Mouse (Mus musculus): ENCODE results near the gene Ppp1r9a. TPM values are rescaled to one million over a fixed set of nuclear protein-coding genes. Genes with fewer than 3 reads are reported as not detected.
"Not testable (repeated sequence)": the region's sequence is repeated elsewhere in the genome, so short reads cannot be mapped to it uniquely, and the experiment has no call there.

Ppp1r9a gene
- polyA plus RNA-seq, 1 experiment: 0.13 TPM

DNA sequence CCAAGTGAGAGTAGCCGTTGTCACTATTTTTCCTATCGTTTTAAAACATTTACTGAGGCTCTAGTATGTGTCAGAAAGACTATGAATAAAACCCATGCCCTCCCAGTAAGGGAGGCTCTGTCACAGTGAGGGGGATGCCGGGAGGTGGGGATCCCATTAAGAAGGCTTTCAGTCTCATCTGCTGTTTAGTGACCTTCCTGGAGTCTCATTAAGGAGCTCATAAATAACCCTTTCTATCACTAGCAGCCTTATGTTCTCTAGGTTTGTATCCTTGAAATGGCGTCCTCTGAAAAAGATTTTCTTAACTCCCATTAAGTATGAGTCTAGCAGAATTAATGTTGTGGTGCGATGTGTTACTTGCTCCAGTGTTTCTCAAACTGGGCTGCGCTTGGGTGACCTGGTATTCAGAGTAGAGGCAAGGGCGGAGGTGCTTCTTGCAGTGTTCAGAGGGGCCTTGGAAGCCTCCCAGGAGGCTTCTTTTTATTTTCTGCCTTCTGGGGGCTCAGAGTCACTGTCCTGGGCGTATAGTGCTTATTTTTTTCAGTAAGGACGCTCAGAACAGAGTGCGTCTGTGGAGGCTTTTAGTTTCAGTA is 7.4 kb downstream of the Ppp1r9a start:
- no peaks in the 10 kb centered on the region for H3K27me3 ChIP-seq (ENCODE audit: control insufficient read depth, insufficient read depth, insufficient read length)
- H3K4me2 ChIP-seq (ENCODE audit: low read depth): no peak overlapping the region
- TF ChIP-seq TCF3 (IDR thresholded peaks at IDR 0.05; ENCODE audit: insufficient read length, low read depth) (no peak), CEBPB (IDR thresholded peaks at IDR 0.05; ENCODE audit: insufficient read depth, poor library complexity, severe bottlenecking) (no peak), POLR2A (IDR thresholded peaks at IDR 0.05; ENCODE audit: insufficient read length, low read depth) (no peak), USF1 (IDR thresholded peaks at IDR 0.05; ENCODE audit: low read depth) (no peak), E2F4 (IDR thresholded peaks at IDR 0.05; ENCODE audit: insufficient read depth) (no peak), REST (IDR thresholded peaks at IDR 0.05; ENCODE audit: insufficient read depth, insufficient read length) (no peak), SRF (IDR thresholded peaks at IDR 0.05; ENCODE audit: control insufficient read depth, insufficient read length, low read depth) (no peak)
- H3K36me3 ChIP-seq (ENCODE audit: control insufficient read depth, insufficient read depth): no peaks in the 10 kb centered on the region
- no peaks in the 10 kb centered on the region for H3K79me2 ChIP-seq (ENCODE audit: control insufficient read depth, insufficient read depth)
- H3K4me3 ChIP-seq: no peak overlapping the region
- no peak overlapping the region for H3ac ChIP-seq (ENCODE audit: control insufficient read depth, insufficient read length)

DNA sequence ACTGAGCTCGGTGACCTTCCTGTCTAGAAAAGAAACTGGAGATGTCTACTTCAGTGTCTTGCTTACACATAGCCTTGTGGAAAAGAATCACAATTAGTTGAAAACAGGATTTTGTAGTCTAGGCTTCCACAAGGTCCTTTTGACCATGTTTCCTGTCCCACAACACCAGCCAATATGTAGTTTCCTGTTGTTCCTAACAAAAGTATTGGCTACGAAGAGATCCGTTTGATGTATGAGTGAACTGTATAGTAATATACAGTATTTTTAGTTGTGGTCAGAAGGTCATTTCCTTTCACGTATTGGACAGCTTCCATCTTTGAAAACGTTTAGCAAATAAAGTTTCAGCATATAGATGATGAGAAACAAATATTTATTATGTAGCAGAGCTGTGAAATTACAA is 15.8 kb downstream of the Ppp1r9a start:
- H3K4me2 ChIP-seq (ENCODE audit: low read depth): no peak overlapping the region
- H3K27me3 ChIP-seq (ENCODE audit: control insufficient read depth, insufficient read depth, insufficient read length): no peaks in the 10 kb centered on the region
- H3ac ChIP-seq (ENCODE audit: control insufficient read depth, insufficient read length): no peak overlapping the region
- no peaks in the 10 kb centered on the region for H3K36me3 ChIP-seq (ENCODE audit: control insufficient read depth, insufficient read depth)
- no peak overlapping the region for H3K4me3 ChIP-seq
- no peak for TF ChIP-seq TCF3 (IDR thresholded peaks at IDR 0.05; ENCODE audit: insufficient read length, low read depth)
- no peak for TF ChIP-seq MAX (IDR thresholded peaks at IDR 0.05; ENCODE audit: low read depth)
- TF ChIP-seq REST (IDR thresholded peaks at IDR 0.05; ENCODE audit: insufficient read depth, insufficient read length): no peak
- no peak for TF ChIP-seq POLR2AphosphoS2 (IDR thresholded peaks at IDR 0.05; ENCODE audit: insufficient read length, low read depth)
- TF ChIP-seq TCF12 (IDR thresholded peaks at IDR 0.05; ENCODE audit: insufficient read depth, poor library complexity, severe bottlenecking): no peak
- no peak for TF ChIP-seq MYOD1 (IDR thresholded peaks at IDR 0.05; ENCODE audit: control insufficient read depth in 1 of 3, insufficient read length in 2 of 3, low read depth in 2 of 3)
- no peak for TF ChIP-seq MYOG (IDR thresholded peaks at IDR 0.05; ENCODE audit: control insufficient read depth in 1 of 3, insufficient read depth in 1 of 3, insufficient read length in 2 of 3, low read depth in 2 of 3)
- TF ChIP-seq CEBPB (IDR thresholded peaks at IDR 0.05; ENCODE audit: insufficient read depth, poor library complexity, severe bottlenecking): no peak
- no peak for TF ChIP-seq USF1 (IDR thresholded peaks at IDR 0.05; ENCODE audit: low read depth)
- TF ChIP-seq E2F4 (IDR thresholded peaks at IDR 0.05; ENCODE audit: insufficient read depth): no peak
- TF ChIP-seq POLR2A (IDR thresholded peaks at IDR 0.05; ENCODE audit: insufficient read length, low read depth): no peak
- TF ChIP-seq SRF (IDR thresholded peaks at IDR 0.05; ENCODE audit: control insufficient read depth, insufficient read length, low read depth): no peak
- H3K79me2 ChIP-seq (ENCODE audit: control insufficient read depth, insufficient read depth): no peaks in the 10 kb centered on the region

DNA sequence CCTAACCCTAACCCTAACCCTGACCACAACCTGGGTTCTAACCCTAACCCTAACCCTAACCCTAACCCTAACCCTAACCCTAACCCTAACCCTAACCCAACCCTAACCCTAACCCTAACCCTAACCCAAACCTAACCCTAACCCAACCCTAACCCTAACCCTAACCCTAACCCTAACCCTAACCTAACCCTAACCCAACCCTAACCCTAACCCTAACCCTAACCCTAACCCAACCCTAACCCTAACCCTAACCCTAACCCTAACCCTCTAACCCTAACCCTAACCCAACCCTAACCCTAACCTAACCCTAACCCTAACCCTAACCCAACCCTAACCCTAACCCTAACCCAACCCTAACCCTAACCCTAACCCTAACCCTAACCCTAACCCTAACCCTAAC is 21.1 kb downstream of the Ppp1r9a start:
- not testable (repeated sequence) for H3K27me3 ChIP-seq (ENCODE audit: control insufficient read depth, insufficient read depth, insufficient read length); H3K79me2 ChIP-seq (ENCODE audit: control insufficient read depth, insufficient read depth); H3K36me3 ChIP-seq (ENCODE audit: control insufficient read depth, insufficient read depth); H3K4me3 ChIP-seq; H3K4me2 ChIP-seq (ENCODE audit: low read depth); H3ac ChIP-seq (ENCODE audit: control insufficient read depth, insufficient read length)

DNA sequence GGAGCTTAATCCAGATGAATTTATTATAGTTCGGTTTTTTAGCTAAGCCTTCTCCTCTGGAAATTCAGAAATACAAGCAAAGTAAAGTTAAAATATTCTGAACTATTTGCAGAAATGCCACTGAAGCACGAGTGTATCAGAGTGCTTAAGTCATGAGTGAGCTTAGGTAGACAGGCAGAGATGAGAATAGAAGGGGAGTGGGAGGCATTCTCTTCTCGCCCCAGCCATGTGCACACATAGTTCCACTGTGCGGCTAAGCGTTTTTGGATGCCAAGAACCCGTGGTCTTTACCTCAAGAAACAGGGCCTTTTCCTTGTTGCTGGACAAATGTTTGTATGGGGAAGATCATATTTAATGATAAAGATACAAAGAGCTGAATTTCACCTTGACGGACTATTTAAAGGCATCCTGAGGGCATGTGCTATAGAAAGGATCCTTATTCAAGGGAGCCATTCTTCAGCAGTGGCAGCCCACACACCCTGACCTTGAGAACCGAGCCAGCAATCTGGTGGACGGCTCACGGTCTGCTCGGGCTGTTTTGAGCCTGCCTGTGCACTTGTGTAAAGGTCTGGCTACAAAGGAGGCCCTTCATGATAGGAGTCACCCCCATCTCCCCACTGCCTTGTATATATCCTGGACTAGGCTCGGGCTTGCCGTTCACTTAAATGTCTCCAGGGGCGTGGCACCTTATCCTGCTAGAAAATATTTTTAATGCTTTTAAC is 23.4 kb downstream of the Ppp1r9a start:
- Histone ChIP-seq H3K27me3 (ENCODE audit: control insufficient read depth, insufficient read depth, insufficient read length) (no peaks in the 10 kb centered on the region), H3K79me2 (ENCODE audit: control insufficient read depth, insufficient read depth) (no peaks in the 10 kb centered on the region), H3ac (ENCODE audit: control insufficient read depth, insufficient read length) (no peak overlapping the region), H3K36me3 (ENCODE audit: control insufficient read depth, insufficient read depth) (no peaks in the 10 kb centered on the region), H3K4me2 (ENCODE audit: low read depth) (no peak overlapping the region), H3K4me3 (no peak overlapping the region)
- no peak for TF ChIP-seq MYOG (IDR thresholded peaks at IDR 0.05; ENCODE audit: control insufficient read depth in 1 of 3, insufficient read depth in 1 of 3, insufficient read length in 2 of 3, low read depth in 2 of 3)
- no peak for TF ChIP-seq E2F4 (IDR thresholded peaks at IDR 0.05; ENCODE audit: insufficient read depth)
- TF ChIP-seq REST (IDR thresholded peaks at IDR 0.05; ENCODE audit: insufficient read depth, insufficient read length): no peak
- no peak for TF ChIP-seq CEBPB (IDR thresholded peaks at IDR 0.05; ENCODE audit: insufficient read depth, poor library complexity, severe bottlenecking)
- TF ChIP-seq TCF3 (IDR thresholded peaks at IDR 0.05; ENCODE audit: insufficient read length, low read depth): no peak
- TF ChIP-seq TCF12 (IDR thresholded peaks at IDR 0.05; ENCODE audit: insufficient read depth, poor library complexity, severe bottlenecking): no peak
- TF ChIP-seq POLR2AphosphoS2 (IDR thresholded peaks at IDR 0.05; ENCODE audit: insufficient read length, low read depth): no peak
- TF ChIP-seq USF1 (IDR thresholded peaks at IDR 0.05; ENCODE audit: low read depth): no peak
- TF ChIP-seq MYOD1 (IDR thresholded peaks at IDR 0.05; ENCODE audit: control insufficient read depth in 1 of 3, insufficient read length in 2 of 3, low read depth in 2 of 3): no peak
- no peak for TF ChIP-seq POLR2A (IDR thresholded peaks at IDR 0.05; ENCODE audit: insufficient read length, low read depth)
- TF ChIP-seq MAX (IDR thresholded peaks at IDR 0.05; ENCODE audit: low read depth): no peak
- no peak for TF ChIP-seq SRF (IDR thresholded peaks at IDR 0.05; ENCODE audit: control insufficient read depth, insufficient read length, low read depth)

DNA sequence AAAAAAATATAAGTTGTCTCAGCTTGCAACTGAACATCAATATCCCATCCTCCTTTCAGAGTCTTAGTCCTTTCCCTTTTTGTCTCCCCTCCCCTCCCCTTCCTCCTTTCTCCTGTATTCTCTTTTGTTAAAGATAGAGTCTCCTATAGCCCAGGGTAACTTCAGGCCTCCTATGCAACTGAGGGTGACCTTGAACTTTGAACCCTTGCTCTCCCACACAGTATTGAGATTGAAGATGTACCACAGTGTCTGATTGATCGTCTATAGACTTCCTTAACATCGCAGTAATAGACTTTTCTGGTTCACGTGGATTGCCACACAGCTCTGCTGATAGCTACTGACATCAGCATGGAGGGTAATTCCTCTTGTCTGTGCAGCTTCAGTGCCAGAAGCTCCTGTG is 27.6 kb downstream of the Ppp1r9a start:
- no peaks in the 10 kb centered on the region for H3K36me3 ChIP-seq (ENCODE audit: control insufficient read depth, insufficient read depth)
- no peaks in the 10 kb centered on the region for H3K27me3 ChIP-seq (ENCODE audit: control insufficient read depth, insufficient read depth, insufficient read length)
- TF ChIP-seq MYOG (IDR thresholded peaks at IDR 0.05; ENCODE audit: control insufficient read depth in 1 of 3, insufficient read depth in 1 of 3, insufficient read length in 2 of 3, low read depth in 2 of 3): no peak
- no peak for TF ChIP-seq POLR2A (IDR thresholded peaks at IDR 0.05; ENCODE audit: insufficient read length, low read depth)
- TF ChIP-seq SRF (IDR thresholded peaks at IDR 0.05; ENCODE audit: control insufficient read depth, insufficient read length, low read depth): no peak
- no peak for TF ChIP-seq TCF12 (IDR thresholded peaks at IDR 0.05; ENCODE audit: insufficient read depth, poor library complexity, severe bottlenecking)
- no peak for TF ChIP-seq CEBPB (IDR thresholded peaks at IDR 0.05; ENCODE audit: insufficient read depth, poor library complexity, severe bottlenecking)
- no peak for TF ChIP-seq TCF3 (IDR thresholded peaks at IDR 0.05; ENCODE audit: insufficient read length, low read depth)
- TF ChIP-seq E2F4 (IDR thresholded peaks at IDR 0.05; ENCODE audit: insufficient read depth): no peak
- no peak for TF ChIP-seq MYOD1 (IDR thresholded peaks at IDR 0.05; ENCODE audit: control insufficient read depth in 1 of 3, insufficient read length in 2 of 3, low read depth in 2 of 3)
- no peak for TF ChIP-seq MAX (IDR thresholded peaks at IDR 0.05; ENCODE audit: low read depth)
- TF ChIP-seq REST (IDR thresholded peaks at IDR 0.05; ENCODE audit: insufficient read depth, insufficient read length): no peak
- TF ChIP-seq POLR2AphosphoS2 (IDR thresholded peaks at IDR 0.05; ENCODE audit: insufficient read length, low read depth): no peak
- TF ChIP-seq USF1 (IDR thresholded peaks at IDR 0.05; ENCODE audit: low read depth): no peak
- H3K79me2 ChIP-seq (ENCODE audit: control insufficient read depth, insufficient read depth): no peaks in the 10 kb centered on the region
- no peak overlapping the region for H3K4me2 ChIP-seq (ENCODE audit: low read depth)
- no peak overlapping the region for H3K4me3 ChIP-seq
- H3ac ChIP-seq (ENCODE audit: control insufficient read depth, insufficient read length): no peak overlapping the region

Data from myocyte (in vitro differentiated cells).